Mouse (Mus musculus) E14TG2a.4 (cell line): ENCODE measurements around the gene Slc52a3.

Source experiments
- CTCF ChIP-seq: conservative IDR thresholded peaks from 2 replicates; pipeline ENCODE4 v1.5.1; 2014; ENCODE audit warnings: low read length
- NANOG ChIP-seq: IDR thresholded peaks from 2 replicates; pipeline ENCODE4 v1.6.1; 2014; ENCODE audit warnings: borderline replicate concordance, low read length, mixed read lengths

GRCm38 (mm10) chr2:152015997-152016396 is 19.7 kb downstream of the Slc52a3 start:
- TF ChIP-seq CTCF (no peak), NANOG (no peak)
